Mouse (Mus musculus): Measurements from ENCODE around the gene Atg2b. TPM values are rescaled to one million over a fixed set of nuclear protein-coding genes. Genes with fewer than 3 reads are reported as not detected.

The Atg2b gene
- 11.1 and 12.6 TPM in 2 replicates for polyA plus RNA-seq (2012; rRNA removed)

DNA sequence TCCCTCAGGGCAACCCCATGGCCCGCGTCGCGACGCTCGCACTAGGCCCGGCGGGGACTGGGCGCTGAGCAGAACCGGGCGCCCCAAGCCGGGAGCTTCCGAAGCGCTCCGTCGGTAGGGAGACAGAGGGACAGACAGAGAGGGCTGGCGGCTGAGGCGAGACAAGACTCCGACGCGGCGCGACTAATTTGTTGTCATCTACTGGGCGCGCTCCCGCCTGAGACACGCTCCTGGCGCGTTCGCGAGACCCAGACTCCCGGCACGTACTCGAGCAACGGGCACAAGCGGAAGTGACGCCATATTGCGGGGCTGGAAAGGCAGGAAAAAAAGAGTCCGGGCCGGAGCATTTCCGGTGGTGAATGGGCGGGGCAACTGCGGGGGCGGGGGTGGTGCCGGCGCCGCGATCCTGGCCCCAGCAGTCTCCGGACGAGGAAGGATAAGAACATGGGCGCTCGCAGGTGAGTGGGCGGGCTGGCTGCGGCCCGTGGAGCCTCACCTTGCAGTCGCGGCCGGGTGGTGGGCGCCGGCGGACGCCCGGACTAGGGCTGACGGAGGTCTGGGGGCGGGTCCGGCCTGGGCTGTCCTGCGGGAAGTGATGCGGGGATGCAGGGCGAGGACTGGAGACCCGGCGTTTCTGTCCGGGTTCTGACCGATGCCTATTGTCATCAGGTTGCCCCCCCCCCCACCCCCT lies at the start of gene Atg2b:
TSS of gene Atg2b (minus strand) at position 211 of the 691 bp plus-strand sequence.
- peak; percentile 94 for DNase-seq
- WGBS = under 1% methylated on average over 73 of the region's 73 CpGs
- TF ChIP-seq POLR2A (IDR thresholded peaks at IDR 0.05; ENCODE audit: borderline replicate concordance, extremely low read depth, low read depth, low read length) (peak; percentile 54; the same call in 1 of the 2 replicates), CTCF (IDR thresholded peaks at IDR 0.05; ENCODE audit: insufficient read depth, low read length) (no peak)
- Histone ChIP-seq H3K4me1 (ENCODE audit: control insufficient read depth, insufficient read depth, low read length) (peaks cover 5% of the 10 kb centered on the region; the same call in 1 of the 2 replicates), H3K4me3 (replicated peaks; ENCODE audit: extremely low read depth, low read depth, low read length) (peak within 1 kb of the TSS; percentile 80)

DNA sequence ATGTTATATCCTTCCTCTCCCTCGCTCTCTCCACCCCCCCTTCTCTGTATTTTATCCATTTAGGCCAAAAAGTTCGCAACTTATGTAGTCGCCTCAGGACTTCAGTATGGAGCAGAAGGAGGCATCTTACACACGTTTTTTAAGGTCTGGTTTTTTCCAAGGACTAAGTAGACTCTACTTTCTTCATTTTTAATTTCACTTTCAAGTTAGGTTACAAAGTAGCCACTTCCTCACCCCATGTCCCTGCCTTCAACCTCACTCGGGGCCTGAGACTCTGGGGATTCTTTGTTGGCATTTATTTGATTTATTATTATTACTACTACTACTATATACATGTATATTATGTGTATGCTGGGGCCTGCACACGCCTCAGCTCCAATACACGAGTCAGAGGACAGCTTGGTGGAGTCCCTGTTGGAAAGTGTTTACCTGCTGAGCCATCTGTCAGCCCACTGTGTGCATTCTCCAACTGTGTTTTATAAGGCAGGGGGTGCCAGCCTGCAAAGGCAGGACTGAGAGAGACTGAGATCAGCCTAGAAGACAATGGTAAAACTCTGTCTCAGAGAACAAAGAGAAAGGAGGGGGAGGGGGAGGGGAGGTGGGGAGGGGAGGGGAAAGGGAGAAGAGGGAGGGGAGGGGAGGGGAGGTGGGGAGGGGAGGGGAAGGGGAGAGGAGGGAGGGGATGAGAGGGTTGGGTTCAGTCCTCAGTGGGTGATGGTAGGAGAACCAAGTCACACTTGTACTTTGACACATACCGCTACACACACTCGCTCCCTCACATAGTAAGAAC lies 48.6 kb upstream of the Atg2b start:
- WGBS = 70% methylated on average over 9 of the region's 9 CpGs
- H3K4me3 ChIP-seq (replicated peaks; ENCODE audit: extremely low read depth, low read depth, low read length) = no peak overlapping the region
- TF ChIP-seq CTCF (IDR thresholded peaks at IDR 0.05; ENCODE audit: insufficient read depth, low read length) (no peak), POLR2A (IDR thresholded peaks at IDR 0.05; ENCODE audit: borderline replicate concordance, extremely low read depth, low read depth, low read length) (no peak)
- no peak for DNase-seq
- H3K4me1 ChIP-seq (ENCODE audit: control insufficient read depth, insufficient read depth, low read length) = no peaks in the 10 kb centered on the region

GRCm38 (mm10) chr12:105730851-105731460 lies 45.9 kb upstream of the Atg2b start:
- 46% methylated on average over 6 of the region's 6 CpGs for WGBS
- TF ChIP-seq CTCF (IDR thresholded peaks at IDR 0.05; ENCODE audit: insufficient read depth, low read length) = no peak
- no peak for TF ChIP-seq POLR2A (IDR thresholded peaks at IDR 0.05; ENCODE audit: borderline replicate concordance, extremely low read depth, low read depth, low read length)
- no peaks in the 10 kb centered on the region for H3K4me1 ChIP-seq (ENCODE audit: control insufficient read depth, insufficient read depth, low read length)
- no peak overlapping the region for H3K4me3 ChIP-seq (replicated peaks; ENCODE audit: extremely low read depth, low read depth, low read length)
- DNase-seq = no peak

GRCm38 (mm10) chr12:105727964-105728363 lies 43.0 kb upstream of the Atg2b start:
- no peak for DNase-seq
- 30% methylated on average over 8 of the region's 8 CpGs for WGBS
- TF ChIP-seq CTCF (IDR thresholded peaks at IDR 0.05; ENCODE audit: insufficient read depth, low read length) (no peak), POLR2A (IDR thresholded peaks at IDR 0.05; ENCODE audit: borderline replicate concordance, extremely low read depth, low read depth, low read length) (no peak)

DNA sequence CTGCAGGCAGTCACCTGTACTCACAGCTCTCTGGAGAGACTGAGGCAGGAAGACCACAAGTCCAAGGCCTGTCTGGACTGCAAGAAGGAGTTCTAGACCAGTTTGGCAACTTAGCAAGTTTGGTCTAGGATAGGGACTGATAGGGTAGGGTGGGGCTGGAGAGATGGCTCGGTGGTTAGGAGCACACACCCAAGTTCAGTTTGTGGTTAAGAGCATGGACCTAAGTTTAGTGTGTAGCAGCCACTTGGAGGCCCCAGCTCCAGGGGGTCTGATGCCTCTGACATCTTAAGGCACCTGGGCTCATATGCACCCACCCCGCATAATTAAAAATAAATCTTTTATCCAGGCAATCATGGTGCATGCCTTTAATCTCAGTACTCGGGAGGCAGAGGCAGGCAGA lies 42.3 kb upstream of the Atg2b start:
- no peak for TF ChIP-seq POLR2A (IDR thresholded peaks at IDR 0.05; ENCODE audit: borderline replicate concordance, extremely low read depth, low read depth, low read length)
- TF ChIP-seq CTCF (IDR thresholded peaks at IDR 0.05; ENCODE audit: insufficient read depth, low read length) = no peak
- WGBS = 77% methylated on average over 3 of the region's 3 CpGs
- no peak for DNase-seq
- no peaks in the 10 kb centered on the region for H3K4me1 ChIP-seq (ENCODE audit: control insufficient read depth, insufficient read depth, low read length)
- no peak overlapping the region for H3K4me3 ChIP-seq (replicated peaks; ENCODE audit: extremely low read depth, low read depth, low read length)

More at GRCm38 (mm10) chr12:105727964-105728363, 43.0 kb upstream of the Atg2b start:
- Histone ChIP-seq H3K4me1 (ENCODE audit: control insufficient read depth, insufficient read depth, low read length) (no peaks in the 10 kb centered on the region), H3K4me3 (replicated peaks; ENCODE audit: extremely low read depth, low read depth, low read length) (no peak overlapping the region)

DNA sequence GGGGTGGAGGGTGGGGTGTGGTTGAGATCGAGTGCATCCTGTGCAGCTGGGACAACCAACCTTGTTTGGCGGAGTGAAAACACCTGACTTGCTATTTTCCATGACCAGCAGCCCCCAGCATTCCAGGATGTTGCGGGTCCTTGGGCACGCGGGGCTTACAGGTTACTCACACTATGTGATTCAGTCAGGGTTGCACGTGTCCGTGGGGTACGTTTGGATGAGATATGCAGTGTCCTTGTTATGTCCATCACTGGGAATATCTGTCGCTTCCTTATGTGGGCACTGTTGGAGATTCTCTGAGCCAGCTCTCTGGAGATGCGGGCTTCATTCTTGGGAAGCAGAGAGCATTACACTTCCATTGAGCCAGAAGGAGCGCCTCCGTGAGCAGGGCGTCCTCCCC lies 40.7 kb upstream of the Atg2b start:
- TF ChIP-seq POLR2A (IDR thresholded peaks at IDR 0.05; ENCODE audit: borderline replicate concordance, extremely low read depth, low read depth, low read length) = no peak
- no peak for TF ChIP-seq CTCF (IDR thresholded peaks at IDR 0.05; ENCODE audit: insufficient read depth, low read length)
- WGBS = 76% methylated on average over 13 of the region's 13 CpGs
- Histone ChIP-seq H3K4me1 (ENCODE audit: control insufficient read depth, insufficient read depth, low read length) (no peaks in the 10 kb centered on the region), H3K4me3 (replicated peaks; ENCODE audit: extremely low read depth, low read depth, low read length) (no peak overlapping the region)
- no peak for DNase-seq

GRCm38 (mm10) chr12:105724616-105725015 lies 39.6 kb upstream of the Atg2b start:
- TF ChIP-seq POLR2A (IDR thresholded peaks at IDR 0.05; ENCODE audit: borderline replicate concordance, extremely low read depth, low read depth, low read length) = no peak
- TF ChIP-seq CTCF (IDR thresholded peaks at IDR 0.05; ENCODE audit: insufficient read depth, low read length) = no peak
- 32% methylated on average over 1 of the region's 1 CpGs for WGBS
- no peak overlapping the region for H3K4me3 ChIP-seq (replicated peaks; ENCODE audit: extremely low read depth, low read depth, low read length)
- H3K4me1 ChIP-seq (ENCODE audit: control insufficient read depth, insufficient read depth, low read length) = no peaks in the 10 kb centered on the region
- no peak for DNase-seq

DNA sequence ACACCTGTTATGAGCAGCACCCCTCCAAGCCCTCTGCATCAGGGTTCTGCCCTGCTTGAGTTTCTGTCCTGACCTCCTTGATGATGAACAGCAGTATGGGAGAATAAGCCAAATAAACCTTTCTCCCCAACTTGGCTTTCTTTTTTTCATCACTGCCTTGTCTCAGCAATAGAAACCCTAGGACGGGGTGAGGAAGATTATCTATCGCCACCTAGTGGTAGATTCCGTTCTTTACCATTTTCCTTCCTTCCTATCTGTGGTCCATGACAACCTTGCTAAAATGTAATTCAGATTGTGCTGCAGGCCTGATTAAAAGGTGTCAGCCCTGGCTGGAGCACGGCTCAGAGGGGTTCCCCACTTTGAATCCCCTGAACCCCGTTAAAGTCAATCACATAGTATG lies 37.6 kb upstream of the Atg2b start:
- WGBS = 4% methylated on average over 5 of the region's 5 CpGs
- no peaks in the 10 kb centered on the region for H3K4me1 ChIP-seq (ENCODE audit: control insufficient read depth, insufficient read depth, low read length)
- H3K4me3 ChIP-seq (replicated peaks; ENCODE audit: extremely low read depth, low read depth, low read length) = no peak overlapping the region
- no peak for DNase-seq
- peak; percentile 42; the same call in 1 of the 2 replicates for TF ChIP-seq CTCF (IDR thresholded peaks at IDR 0.05; ENCODE audit: insufficient read depth, low read length)
- TF ChIP-seq POLR2A (IDR thresholded peaks at IDR 0.05; ENCODE audit: borderline replicate concordance, extremely low read depth, low read depth, low read length) = no peak

DNA sequence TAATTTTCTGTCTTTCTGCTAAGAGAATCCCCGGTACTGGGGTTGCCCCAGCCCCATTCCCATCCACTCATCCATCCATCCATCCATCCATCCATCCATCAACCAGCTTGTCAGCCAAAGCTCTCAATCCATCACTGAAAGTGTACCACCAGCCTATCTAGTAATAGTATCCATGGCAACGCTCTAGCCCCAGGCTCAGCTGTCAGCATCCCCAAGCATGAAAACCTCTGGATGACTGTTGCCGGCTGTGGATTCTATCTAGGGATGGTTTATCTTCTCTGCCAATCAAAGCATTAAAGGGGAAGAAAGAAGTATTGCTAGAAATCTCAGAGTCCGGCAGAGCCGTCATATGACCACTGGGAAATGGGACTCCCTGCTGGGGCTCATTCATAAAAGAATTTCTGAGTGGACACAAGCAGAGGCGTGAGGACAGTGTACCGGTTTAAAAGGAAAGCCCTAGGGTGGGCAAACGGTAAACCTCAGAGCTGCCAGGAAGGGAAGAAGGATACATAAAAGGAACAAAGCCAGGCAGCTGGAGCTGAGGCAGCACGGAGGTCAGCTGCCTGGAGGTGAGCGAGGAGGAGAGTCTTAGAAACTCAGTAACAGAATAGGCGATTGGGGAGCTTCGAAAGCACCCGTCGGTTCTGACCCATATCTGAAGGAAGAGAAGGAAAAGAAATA lies 36.6 kb upstream of the Atg2b start:
- H3K4me3 ChIP-seq (replicated peaks; ENCODE audit: extremely low read depth, low read depth, low read length) = no peak overlapping the region
- TF ChIP-seq POLR2A (IDR thresholded peaks at IDR 0.05; ENCODE audit: borderline replicate concordance, extremely low read depth, low read depth, low read length) = no peak
- TF ChIP-seq CTCF (IDR thresholded peaks at IDR 0.05; ENCODE audit: insufficient read depth, low read length) = no peak
- no peak for DNase-seq
- no peaks in the 10 kb centered on the region for H3K4me1 ChIP-seq (ENCODE audit: control insufficient read depth, insufficient read depth, low read length)
- 44% methylated on average over 14 of the region's 14 CpGs for WGBS
